Mouse (Mus musculus) granulocyte monocyte progenitor cell, adult 5-6 weeks (primary cell): ENCODE measurements at regions not wholly inside any gene's neighbourhood (a gene's known extent, or its start where the extent isn't known, plus 50 kb on each side); places are given as distances from the start of the nearest gene placed in this dataset.

ENCODE experiments used
- ATAC-seq: replicated peaks from 2 replicates; pipeline ENCODE4 v1.8.0; 2016; ENCODE audit warnings: mild to moderate bottlenecking, moderate TSS enrichment, inconsistent platforms; ENCODE audit not compliant: poor library complexity, severe bottlenecking

DNA sequence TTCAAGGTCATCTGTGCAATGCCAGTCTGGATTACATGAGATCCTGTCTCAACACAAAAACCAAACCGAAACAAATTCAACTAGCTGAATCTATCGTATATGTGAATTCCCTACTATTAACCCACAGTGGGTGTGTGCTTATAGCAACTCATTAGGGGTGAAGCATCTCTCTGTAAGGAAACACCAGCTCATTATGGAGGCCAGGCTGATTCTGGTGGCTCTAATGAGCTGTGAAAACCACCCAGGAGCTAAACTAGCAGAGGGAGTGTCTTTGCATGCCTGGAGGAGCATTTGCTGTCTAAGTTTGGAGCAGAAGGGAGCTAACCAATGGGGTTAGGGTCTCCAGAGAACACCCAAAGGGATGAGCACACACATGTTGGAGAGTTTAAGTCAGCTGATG is 54.1 kb upstream of the Adamts2 start:
- no peak for ATAC-seq

DNA sequence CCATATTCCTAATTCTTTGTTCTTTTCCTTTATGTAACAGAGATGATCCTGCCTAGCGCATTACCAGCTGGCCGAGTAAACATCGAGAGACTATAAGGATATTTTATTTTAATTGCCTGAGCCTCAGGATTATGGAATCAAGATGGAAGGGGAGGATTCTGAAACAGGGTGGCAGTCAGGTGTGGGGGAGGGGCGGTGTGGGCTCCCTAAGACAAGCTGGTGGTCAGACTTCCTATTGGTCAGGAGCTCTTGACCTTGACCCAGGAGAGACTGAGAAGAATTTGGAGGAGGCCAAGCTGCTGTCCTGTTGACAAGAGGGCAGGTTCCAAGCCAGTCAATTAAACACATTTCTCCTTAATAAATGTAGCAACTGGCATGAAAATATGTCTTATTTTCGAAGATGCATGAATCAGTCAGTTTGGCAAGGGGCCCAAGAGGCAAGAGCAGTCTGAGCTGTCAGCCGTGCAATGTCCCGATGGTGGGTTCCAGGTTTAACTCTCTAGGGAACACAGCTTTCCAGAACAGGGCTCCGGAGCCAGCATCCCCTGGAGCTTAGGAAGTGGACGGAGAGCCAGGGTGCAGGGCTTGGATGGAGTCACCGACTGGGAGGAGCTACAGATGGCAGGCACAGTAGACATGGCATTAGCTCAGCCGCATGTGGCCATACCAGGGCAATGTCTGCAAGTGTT is 55.3 kb upstream of the Adamts2 start:
- no peak for ATAC-seq

DNA sequence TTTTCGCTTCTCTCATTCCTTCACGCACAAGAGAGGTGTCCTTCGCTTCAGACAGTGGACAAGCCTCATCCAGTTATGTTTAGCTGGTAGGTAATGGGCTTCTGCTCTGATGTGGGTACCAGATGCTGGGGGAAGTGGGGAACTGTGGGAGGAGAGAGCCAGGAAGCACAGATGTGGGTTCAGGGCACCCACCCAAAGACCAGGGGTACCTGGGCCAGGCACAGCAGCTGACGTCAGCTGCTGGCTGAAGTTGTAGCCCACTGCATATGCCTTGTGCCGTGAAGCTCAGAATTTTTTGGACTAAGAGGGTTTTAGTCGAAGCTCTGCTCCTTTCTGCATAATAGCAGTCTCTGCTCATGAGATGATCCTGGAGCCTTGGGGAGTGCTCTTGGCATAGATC is 56.5 kb upstream of the Adamts2 start:
- ATAC-seq = no peak

DNA sequence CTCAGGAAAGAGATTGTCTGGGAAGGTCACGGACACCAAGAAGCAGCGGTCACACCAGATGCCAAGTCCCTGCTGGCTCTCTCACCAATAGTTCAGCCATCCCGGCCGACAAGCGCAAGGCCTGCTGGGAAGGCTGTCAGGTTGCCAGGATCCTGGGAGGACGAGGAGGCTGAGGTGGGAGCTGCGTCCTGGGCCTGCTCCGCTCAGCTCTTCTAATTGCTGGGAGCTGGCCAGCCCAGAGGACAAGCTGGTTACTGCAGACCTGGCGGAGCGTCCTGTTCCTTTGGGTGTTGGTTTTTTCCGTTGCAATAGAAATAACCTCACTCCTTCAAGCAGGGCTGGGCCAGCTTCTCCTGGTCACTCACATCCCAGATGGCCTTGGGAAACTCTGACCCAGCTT is 61.7 kb upstream of the Adamts2 start:
- no peak for ATAC-seq

DNA sequence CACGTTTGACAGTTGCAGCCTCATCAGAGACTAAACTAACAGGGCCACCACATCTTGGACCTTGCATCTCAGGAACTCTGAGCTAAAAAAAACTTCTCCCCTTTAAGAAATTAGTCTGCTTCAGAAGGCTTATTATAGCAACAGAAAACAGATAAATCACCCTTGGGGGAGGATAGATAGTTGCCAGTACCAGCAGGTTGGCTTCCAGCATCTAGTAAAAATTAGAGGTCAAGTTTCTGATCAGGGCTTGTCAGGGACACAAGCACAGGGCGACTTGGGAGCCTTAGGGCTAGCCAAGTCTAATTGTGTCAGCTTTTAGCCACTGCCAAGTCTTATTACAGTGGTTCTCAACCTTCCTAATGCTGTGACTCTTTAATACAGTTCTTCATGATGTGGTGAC is 67.6 kb upstream of the Adamts2 start:
- no peak for ATAC-seq

DNA sequence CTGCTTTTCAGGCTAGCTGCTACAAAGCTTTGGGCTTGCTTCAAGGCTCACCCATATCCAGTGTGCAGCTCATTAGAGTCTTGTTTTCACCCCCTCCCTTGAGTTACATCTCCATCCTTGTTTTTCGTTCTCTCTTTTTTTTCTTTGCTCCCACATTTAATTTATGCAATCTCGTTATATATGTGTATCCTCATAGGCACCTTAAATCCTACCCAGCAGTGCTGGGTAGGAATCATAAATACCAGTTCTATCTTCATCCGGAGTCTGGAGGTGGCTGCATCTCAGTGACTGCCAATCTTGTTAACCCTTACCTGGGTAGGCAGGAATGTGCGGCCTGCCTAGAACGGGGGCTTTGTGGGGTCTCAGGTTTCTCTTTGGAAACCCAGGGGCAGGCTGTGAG is 74.0 kb upstream of the Adamts2 start:
- ATAC-seq = no peak

DNA sequence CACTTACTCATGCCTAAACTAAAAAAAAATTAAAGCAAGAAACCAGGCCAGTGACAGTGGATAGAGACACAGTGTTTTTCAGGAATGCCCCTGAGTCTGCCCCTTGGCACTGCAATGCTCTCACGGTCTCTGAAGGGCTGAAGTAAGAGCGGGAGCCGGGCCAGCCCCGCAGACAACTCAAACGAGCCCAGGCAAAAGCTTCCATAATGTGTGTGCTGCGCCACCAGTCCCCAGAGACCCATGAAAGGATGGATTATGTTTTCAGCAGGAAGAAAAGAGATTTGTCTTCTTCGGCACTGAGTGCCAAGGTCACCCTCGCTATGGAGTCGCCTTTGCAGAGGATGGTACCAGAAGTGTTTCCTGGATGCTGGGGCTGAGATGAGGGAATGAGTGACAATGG is 81.7 kb upstream of the Adamts2 start:
- no peak for ATAC-seq

DNA sequence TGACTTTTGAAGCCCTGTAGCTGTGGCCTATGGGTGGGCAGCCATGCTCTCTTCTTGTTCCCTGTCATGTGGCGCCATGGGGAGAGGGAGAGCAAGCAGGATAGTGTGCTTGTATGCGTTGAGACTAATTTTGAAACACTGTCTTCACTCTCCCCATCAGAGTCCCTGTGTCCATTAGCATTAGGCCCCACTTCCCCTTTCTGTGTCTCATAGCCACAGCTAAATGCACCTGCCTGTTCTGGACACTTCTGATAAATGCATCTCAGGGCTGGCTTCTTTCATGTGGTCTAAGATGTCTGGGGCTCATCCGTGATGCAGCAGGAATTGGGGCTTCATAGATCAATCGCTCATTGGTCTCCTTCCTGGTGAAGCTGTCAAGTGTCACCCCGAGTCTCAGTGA is 77.0 kb upstream of the Rufy1 start:
- ATAC-seq = peak; percentile 82

DNA sequence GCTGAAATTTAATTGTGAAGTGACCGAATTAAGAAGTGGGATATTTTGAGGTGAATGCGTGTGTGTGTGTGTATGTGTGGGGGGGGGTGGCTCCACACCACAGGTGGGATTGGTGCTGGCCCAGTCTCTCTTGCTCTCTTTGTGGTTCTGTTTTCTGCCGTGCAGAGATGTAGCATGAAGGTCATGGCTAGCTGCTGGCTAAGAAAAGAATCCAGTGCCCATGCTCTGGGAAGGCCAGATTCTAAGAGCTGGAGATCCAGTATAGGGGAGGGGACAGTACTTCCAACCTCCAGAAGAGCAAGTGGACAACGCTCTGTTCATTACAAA is 76.5 kb upstream of the Rufy1 start:
- no peak for ATAC-seq

DNA sequence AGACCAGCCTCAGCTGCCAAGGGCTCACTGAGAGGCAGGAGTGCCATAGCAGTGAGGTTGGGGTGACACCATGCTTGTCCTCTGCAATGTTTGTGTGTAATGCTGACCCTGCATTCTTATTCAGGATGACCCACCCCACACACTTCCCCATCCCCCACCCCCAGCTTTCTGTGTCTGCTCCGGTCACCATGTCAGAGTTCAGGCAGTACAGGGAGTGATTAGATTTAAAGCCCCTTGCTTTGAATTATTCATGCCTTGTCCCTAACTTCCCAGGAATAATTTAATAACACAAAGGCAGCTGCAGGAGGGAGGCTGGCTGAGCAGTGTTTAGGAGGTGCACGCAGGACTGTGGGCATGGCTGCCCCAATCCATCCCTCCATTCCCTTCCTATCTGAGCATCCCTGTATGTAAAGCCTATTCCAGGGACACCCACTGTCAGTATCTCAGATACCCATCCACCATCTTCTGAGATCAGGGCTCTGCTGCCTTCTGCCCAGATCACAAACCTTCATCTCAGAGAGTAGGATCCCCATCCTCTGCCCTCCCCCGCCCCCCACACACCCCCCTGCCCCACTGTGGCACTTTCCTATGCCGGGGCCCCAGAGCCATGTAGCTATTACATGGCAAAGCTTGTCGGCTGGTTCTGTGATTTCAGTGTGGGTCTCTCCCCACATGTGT is 76.0 kb upstream of the Rufy1 start:
- ATAC-seq = no peak

DNA sequence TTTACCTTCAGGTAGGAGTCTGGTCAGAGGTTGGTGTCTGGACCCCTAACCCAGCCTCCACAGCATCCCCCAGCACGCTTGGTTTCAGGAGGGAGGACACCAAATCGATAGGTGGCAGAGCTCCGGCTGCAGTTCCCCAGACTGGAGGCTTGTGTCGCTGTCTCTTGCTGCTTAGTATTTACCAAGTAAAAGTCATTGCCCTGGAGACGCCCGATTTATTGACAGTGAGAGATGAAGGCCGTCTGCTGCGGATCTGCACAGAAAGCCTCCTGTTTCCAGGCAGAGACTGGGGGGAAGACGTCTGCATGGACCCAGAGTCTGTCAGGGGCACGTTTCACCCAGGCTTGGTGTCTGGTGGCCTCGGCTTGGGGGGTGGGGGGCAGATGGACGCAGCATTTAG is 70.4 kb upstream of the Rufy1 start:
- no peak for ATAC-seq

DNA sequence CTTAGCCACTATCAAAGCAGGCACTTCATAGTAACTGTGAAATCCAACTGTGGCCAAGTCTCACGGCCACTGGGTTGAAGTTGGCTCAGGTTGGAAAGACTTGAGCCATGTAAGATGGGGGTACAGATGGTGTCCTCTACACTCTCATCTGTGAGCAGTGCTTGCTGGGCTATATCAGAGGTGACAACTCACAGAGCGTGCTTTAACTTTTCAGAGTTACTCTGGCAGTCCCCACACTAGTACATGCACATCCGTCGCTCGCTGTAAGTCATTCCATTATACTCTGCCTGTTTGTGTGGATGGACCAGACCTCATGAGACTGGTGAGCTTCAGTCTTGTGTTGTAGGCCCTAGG is 62.2 kb upstream of the Rufy1 start:
- ATAC-seq = no peak

DNA sequence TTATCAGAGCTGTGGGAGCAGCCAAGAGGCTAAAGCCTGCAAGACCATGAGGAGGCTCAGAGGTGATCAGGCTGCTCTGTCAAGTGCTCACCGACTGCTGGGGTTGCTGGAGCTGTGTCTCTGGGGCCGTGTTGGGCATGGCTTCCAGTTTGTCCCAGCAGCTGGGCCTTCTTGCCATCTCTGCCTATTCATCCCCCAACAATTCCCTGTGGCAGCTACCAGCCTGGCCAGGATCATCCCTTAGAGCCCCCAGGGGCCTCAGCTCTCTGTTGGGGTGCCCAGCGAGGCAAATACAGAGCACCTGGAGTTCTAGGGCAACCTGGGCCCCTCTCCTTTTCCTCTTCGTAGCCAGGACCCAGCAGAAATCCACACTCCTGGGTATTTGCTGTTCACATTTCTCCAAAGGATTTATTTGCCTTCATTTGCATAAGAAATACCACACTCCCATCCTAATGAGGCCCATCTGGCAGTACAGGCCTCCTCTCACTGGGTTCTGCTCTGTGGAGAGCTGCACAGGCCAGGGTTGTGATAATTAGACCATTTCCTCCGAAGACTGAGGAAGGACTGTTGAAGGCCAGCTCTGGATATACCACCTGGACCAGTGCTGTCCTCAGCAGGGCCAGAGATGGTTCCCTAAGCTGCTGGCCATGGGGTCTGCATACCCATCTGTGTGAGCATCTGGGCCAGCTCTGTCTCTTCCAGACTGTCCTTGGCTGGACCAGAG is 61.6 kb upstream of the Rufy1 start:
- no peak for ATAC-seq

DNA sequence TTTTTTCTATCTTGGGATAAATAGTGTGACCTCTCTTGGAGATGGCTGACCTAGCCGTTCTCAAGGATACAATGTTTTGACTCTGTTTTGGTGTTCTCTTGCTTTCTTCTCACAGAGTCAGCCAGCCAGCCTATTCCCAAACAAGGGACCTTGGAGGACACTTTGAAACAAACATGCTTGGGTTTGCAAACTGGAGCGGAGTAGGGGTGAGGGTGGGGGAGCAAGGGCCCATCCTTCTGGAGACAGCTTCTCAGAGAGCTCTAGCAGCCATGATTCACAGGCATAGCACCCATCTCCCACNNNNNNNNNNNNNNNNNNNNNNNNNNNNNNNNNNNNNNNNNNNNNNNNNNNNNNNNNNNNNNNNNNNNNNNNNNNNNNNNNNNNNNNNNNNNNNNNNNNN is 52.9 kb upstream of the Rufy1 start:
- ATAC-seq = no peak

DNA sequence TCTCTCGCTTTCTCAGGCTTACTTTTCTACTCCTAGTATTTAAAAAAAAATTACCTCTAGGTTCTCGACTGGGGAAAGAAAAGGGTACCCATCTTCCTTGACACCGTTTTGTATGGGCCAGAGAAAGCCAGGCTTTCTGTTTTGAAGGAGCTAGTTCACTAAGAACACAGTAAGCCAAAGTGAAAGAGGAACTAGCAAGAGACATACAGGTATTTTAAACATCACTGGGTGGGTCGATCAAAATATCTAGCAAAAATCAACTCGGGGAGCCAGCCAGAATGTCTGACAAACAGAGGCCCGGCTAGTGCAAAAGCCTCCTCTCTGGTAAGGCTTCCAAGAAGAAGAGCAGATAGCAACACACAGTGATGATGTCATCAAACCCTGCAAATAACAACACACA is 52.2 kb upstream of the Rufy1 start:
- no peak for ATAC-seq

DNA sequence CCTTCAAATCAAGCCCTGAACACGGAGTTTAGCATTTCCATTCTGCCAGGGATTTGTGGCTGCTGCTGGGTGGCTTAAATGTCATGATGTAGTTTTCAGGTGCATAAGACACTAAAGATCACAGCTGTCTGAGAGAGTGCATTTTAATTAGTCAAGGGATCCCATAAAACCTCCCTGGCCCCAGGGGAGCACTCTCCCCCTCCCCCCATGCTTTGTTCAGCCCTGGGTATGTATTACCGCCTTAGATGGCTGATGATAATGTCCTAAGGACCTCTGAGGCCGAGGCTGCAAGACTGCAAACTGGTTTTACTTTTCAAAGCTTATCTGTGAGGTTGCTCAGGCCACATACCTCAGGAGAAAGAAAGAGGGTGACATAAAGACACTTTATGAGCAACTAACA is 51.7 kb upstream of the Rufy1 start:
- ATAC-seq = no peak
